Mouse (Mus musculus) stomach, postnatal 0 days (tissue): ENCODE results near the gene Wipf2.

Experiments used
- CTCF ChIP-seq: IDR thresholded peaks from 2 replicates; pipeline ENCODE4 v1.5.1; 2016; ENCODE audit warnings: antibody characterized with exemption, low read depth, mild to moderate bottlenecking, moderate library complexity
- EP300 ChIP-seq: optimal IDR thresholded peaks from 2 replicates; pipeline ENCODE3; 2016; ENCODE audit warnings: antibody characterized with exemption

DNA sequence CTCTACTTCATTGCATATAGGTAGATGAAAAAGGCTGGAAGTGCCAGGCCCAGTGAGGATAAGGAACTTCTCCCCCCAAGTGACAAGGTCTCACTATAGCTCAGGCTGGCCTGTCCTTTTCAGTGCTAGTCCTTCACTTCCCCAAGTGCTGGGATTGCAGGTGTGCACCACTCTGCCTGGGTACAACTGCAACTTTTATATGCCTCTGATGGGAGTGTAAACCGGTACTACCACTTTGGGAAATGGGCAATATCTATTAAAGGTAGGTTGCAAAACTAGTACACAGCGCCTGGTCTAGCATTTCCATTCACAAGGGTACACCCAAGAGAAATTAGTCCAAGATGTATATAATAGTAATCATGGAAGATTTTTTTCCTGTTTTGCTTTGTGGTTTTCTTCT, 8.8 kb upstream of the Wipf2 start:
- TF ChIP-seq CTCF: no peak
- no peak for TF ChIP-seq EP300
